Mouse (Mus musculus): ENCODE measurements around the gene Cmtr1.
"Not testable (repeated sequence)": the region's sequence is repeated elsewhere in the genome, so short reads cannot be mapped to it uniquely, and the experiment has no call there.

The Cmtr1 gene

GRCm38 (mm10) chr17:29660076-29660761, at the start of gene Cmtr1:
Gene Cmtr1, plus strand, starts transcription at chr17:29660595.
- DNase-seq (ENCODE audit: low spot score in 2 of 2): peak; percentile 93 to 97

DNA sequence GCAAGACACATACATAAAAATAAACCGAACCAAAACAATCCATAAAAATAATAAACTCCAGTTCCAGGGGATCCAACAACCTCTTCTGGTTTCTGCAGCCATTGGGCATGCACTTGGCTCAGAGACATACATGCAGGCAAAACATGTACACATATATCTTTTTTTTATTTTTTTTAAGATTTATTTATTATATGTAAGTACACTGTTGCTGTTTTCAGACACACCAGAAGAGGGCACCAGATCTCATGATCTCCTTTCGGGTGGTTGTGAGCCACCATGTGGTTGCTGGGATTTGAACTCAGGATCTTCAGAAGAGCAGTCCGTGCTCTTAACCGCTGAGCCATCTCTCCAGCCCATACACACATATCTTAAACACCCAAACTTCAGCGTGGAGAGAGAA, 46.9 kb upstream of the Cmtr1 start:
- DNase-seq (ENCODE audit: low spot score in 2 of 2): not testable (repeated sequence)

GRCm38 (mm10) chr17:29614115-29615023, 46.0 kb upstream of the Cmtr1 start, which contains the start of the genes Rnf8 and Gm28043:
Gene Rnf8, plus strand, starts transcription at chr17:29614790.
Gene Gm28043, plus strand, starts transcription at chr17:29614876.
- DNase-seq (ENCODE audit: low spot score in 2 of 2): peak; percentile 85 to 94

DNA sequence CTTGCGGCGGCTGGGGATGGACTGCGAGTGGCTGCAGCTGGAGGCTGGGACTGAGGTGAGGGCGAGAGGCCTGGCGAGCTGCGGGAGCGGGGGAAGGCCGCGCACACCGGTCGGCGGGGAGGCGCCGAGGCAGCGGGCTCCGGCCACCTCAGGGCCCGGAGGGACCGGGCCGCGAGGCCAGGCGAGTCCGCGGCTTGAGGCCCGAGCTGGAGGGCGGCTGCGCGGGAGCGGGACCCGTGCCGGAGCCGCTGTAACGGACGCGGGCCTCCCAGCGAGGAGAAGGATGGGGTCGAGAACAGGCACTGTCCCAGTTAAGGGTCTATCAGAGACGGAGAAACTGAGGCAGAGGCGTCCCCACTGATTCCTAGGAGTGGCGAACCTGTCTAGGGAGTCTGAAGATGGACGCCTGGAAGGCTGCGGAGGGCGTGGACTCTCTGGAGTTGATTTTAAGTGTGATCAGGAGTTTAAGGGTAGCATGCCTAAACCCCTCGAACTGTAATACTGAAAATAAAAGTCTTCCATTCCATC, 45.3 kb upstream of the Cmtr1 start:
- DNase-seq (ENCODE audit: low spot score in 2 of 2): no peak

GRCm38 (mm10) chr17:29615616-29616015, 44.8 kb upstream of the Cmtr1 start:
- DNase-seq (ENCODE audit: low spot score in 2 of 2): no peak

DNA sequence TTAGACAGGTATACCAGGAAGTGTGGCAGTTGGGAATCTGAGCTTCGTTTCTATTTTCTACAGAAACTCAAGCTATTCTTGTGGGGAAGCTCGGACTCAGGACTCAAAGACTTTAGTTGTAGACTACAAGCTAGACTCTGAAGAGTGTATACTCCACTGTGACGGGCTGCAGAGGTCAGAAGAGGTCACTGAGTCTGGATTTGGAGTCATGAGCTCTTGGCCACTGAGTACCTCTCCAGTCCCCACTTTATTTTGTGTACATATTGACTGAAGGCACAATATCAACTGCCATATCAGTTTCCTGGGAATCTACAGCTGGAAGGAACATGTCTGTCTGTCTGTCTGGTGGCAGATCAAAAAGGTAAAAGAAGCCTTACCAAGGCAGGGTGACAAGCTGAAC, 41.2 kb upstream of the Cmtr1 start:
- no peak for DNase-seq (ENCODE audit: low spot score in 2 of 2)

GRCm38 (mm10) chr17:29623488-29623887, 36.9 kb upstream of the Cmtr1 start:
- no peak for DNase-seq (ENCODE audit: low spot score in 2 of 2)

GRCm38 (mm10) chr17:29627285-29627684, 33.1 kb upstream of the Cmtr1 start:
- no peak for DNase-seq (ENCODE audit: low spot score in 2 of 2)

- DNase-seq (ENCODE audit: low spot score in 2 of 2): no peak
These were observed 31.4 kb upstream of the Cmtr1 start for GRCm38 (mm10) chr17:29628946-29629345.

- no peak for DNase-seq (ENCODE audit: low spot score in 2 of 2)
These were observed 30.8 kb upstream of the Cmtr1 start for GRCm38 (mm10) chr17:29629620-29630019.

DNA sequence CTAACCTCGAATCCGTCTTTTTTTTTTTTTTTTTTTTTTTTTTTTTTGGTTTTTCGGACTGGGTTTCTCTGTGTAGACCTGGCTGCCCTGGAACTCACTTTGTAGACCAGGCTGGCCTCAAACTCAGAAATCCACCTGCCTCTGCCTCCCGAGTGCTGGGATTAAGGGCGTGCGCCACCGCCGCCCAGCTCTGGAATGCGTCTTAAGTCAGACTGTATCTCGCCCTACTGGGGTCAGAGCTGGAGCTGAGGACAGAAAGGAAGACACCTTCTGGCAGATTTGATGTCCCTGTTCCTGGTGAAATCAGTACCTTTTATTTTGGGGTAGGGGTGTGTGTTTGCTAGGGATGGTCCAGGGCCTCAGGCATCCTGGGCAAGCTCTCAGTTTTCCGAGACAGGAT, 28.1 kb upstream of the Cmtr1 start:
- no peak for DNase-seq (ENCODE audit: low spot score in 2 of 2)

GRCm38 (mm10) chr17:29635492-29635891, 24.9 kb upstream of the Cmtr1 start:
- DNase-seq (ENCODE audit: low spot score in 2 of 2): no peak

- peak in 1 of 2 experiments; percentile 48 for DNase-seq (ENCODE audit: low spot score in 2 of 2)
These were observed 24.3 kb upstream of the Cmtr1 start for GRCm38 (mm10) chr17:29636118-29636517.

DNA sequence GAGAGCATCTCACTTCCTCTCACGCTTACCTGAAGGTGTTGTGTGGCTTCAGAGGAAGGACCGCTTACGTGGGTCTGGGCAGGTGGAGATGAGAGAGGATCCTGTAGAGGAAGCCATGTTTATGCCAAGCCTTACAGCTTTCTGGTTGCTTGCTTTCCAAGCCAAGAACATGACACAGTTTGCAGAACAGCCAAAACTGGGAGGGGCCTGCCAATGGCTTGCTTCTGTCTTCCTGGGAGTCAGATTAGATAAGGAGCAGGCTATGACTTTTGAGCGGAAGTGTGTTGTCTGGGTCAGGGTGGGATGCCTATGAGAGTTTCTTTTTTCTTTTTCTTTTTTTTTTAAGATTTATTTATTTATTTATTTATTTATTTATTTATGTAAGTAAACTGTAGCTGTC, 23.0 kb upstream of the Cmtr1 start:
- DNase-seq (ENCODE audit: low spot score in 2 of 2): no peak

DNA sequence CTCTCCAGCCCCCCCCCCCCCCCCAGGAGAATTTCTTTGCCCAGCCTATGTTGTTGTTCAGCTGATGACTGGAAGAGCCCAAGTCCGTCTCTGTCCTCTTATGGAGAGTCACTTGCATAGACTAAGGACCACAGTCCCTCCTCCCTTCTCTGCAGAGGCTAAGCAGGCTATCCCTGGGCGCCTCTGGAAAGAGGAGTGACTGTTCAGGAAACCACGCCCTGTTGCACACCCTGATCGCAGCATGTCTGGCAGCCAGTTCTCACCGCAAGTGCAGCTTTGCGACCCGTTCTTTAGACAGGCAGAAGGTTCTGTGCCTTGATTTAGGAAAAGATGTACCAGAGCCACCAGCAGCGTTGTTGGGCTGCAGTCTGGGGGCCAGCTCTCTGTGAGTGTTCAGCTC, 22.5 kb upstream of the Cmtr1 start:
- no peak for DNase-seq (ENCODE audit: low spot score in 2 of 2)

DNA sequence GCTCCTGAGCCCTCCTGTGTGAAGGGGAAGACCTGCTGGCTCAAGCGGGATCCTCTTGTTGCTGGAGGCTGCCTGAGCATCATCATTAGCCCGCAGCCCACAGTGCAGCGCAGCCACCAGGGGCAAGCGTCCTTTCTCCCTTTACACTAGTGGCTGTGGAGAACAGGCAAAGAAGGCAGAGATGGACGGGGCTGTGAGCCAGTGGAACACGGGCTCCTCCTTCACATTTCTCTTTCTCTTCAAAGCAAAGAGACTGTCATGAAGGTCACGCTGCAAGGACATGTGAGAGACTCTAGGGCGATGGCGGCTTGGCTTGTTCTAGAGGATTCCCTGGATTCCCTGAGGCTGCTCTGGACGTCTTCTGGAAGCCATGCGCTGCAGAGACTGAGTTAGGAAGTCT, 19.4 kb upstream of the Cmtr1 start:
- no peak for DNase-seq (ENCODE audit: low spot score in 2 of 2)

DNA sequence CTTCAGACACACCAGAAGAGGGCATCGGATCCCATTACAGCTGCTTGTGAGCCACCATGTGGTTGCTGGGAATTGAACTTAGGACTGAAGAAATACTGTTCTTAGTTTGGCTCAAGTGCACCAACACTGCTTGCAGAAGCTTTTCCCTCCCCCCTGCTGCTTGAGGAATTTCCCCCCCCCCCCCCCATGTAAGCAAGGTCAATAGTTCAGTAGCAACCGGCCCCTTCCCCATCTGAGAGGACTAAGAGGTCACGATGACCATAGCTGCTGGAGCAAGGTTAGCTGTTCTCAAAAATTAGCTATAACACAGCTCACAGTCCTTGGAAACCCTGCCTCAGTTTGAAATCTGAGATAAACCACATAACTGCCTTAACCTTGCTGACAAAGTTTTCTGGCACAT, 18.2 kb upstream of the Cmtr1 start:
- no peak for DNase-seq (ENCODE audit: low spot score in 2 of 2)

- DNase-seq (ENCODE audit: low spot score in 2 of 2): no peak
These were observed 2.1 kb upstream of the Cmtr1 start for GRCm38 (mm10) chr17:29658249-29658648.

DNA sequence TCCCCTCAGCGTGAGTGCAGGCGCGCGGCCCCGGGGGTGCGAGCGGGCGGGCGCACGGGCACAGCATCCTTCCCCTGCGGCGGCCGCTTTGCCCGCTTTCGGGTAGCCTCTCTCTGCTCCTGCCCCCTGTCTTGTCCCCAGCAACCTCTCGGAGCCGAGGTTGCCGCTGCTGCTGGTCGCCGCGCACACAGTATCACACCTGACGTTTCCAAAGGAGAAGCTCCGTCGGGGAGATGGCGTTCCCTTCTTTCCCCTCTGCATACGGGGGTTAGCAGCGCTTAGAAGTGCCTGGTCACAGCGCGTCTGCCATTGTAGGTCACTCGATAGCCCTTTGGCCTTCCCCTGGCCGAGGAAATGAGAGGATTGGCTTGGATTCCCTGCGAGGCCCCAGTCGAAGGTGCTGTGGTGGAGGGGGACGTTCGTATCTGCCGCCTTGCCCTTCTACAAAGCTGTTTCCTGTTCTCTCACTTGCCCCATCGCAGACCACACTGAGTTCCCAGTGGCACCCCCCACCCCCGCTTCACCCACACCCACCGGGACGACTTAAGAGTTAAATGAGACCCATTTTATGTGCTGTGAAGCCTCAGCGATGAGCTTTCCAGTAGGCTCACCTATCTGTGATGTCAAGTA, 482 bp downstream of the Cmtr1 start:
- no peak for DNase-seq (ENCODE audit: low spot score in 2 of 2)

- DNase-seq (ENCODE audit: low spot score in 2 of 2): no peak
These were observed 1.8 kb downstream of the Cmtr1 start for GRCm38 (mm10) chr17:29662145-29662544.

DNA sequence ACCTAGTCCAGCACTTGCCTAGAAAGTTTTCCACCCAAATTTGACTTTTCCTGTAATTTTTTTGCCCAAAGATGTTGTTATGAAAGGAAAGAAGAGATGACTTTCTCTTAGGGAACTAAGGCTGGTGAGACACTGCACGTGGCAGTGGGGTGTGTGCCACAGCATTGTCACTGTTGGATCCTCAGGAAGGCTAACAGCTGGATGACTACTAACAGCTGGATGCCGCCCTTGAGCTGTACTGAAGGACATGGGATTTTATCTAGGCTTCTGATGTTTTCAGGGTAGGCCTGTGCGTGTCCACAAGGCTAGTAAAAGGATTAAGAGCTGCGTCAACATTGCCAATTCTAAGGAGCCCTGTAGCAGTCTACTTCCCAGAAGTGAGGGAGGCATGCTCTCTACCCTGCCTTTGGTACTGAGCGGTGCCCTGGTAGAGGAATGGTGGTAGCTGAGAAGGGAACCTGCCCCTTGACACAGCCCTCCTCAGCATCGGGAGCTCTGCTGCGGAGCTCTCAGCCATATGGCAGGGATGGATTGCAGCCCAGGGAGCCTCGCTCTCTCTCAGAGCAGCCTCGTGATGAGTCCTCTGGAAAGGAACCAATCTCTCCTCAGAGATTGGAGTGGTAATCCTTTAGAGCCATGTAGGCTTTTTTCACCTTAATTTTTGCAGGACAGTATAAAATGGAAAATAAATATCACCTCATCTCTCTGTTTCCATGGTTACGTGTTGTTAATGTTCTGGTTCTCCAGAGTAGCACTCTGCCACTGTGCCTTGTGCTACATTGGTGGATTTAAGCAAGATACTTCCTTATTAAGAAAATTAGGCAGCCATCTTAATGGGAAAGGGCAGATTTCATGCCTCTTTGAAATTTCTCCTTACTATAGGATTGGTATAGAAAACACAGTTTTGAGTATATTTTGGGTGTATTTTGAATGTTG, 7.9 kb downstream of the Cmtr1 start:
- DNase-seq (ENCODE audit: low spot score in 2 of 2): peak in 1 of 2 experiments; percentile 40
